Mouse (Mus musculus) heart, adult 2 months (tissue): ENCODE results near the gene Cbx8. TPM values are rescaled to one million over a fixed set of nuclear protein-coding genes. Genes with fewer than 3 reads are reported as not detected.

Experiments used
- DNase-seq, 2 experiments: peaks; one replicate each; pipeline ENCODE4 v3.0.0; 2021
- H3K27ac ChIP-seq: fragments of 200-600 bp; 2 replicates; pipeline ENCODE4 v1.8.1; 2022
- H3K27me3 ChIP-seq: fragments of 200-500 bp; 2 replicates; pipeline ENCODE4 v1.6.1; 2012; ENCODE audit warnings: mild to moderate bottlenecking, low read length, inconsistent platforms, mixed read lengths; ENCODE audit not compliant: control insufficient read depth, insufficient read depth
- H3K36me3 ChIP-seq: fragments of 200-500 bp; 2 replicates; pipeline ENCODE4 v1.6.1; 2012; ENCODE audit warnings: low read length, inconsistent platforms; ENCODE audit not compliant: control insufficient read depth, insufficient read depth
- H3K4me1 ChIP-seq: fragments of 200-500 bp; 2 replicates; pipeline ENCODE4 v1.6.1; 2011; ENCODE audit warnings: low read length; ENCODE audit not compliant: control insufficient read depth, insufficient read depth
- H3K4me3 ChIP-seq: fragments of 200-600 bp; 2 replicates; pipeline ENCODE4 v1.8.1; 2022
- H3K79me2 ChIP-seq: fragments of 200-500 bp; replicated peaks from 2 replicates; pipeline ENCODE4 v1.6.1; 2012; ENCODE audit warnings: mild to moderate bottlenecking, inconsistent platforms, low read length, moderate library complexity, mixed read lengths; ENCODE audit not compliant: control insufficient read depth, insufficient read depth
- H3K9ac ChIP-seq: fragments of 200-500 bp; 2 replicates; pipeline ENCODE4 v1.6.1; 2012; ENCODE audit warnings: low read depth, mild to moderate bottlenecking, control low read depth, inconsistent platforms, low read length, mixed read lengths
- CTCF ChIP-seq: fragments of 200-600 bp; IDR thresholded peaks from 2 replicates; pipeline ENCODE4 v1.8.1; 2022; ENCODE audit warnings: antibody characterized with exemption, mild to moderate bottlenecking, moderate library complexity
- EP300 ChIP-seq: fragments of 200-500 bp; IDR thresholded peaks from 2 replicates; pipeline ENCODE4 v1.6.1; 2011; ENCODE audit warnings: low read depth, low read length, control low read depth; ENCODE audit not compliant: insufficient read depth
- POLR2A ChIP-seq: fragments of 200-500 bp; IDR thresholded peaks from 2 replicates; pipeline ENCODE4 v1.6.1; 2011; ENCODE audit warnings: mild to moderate bottlenecking, low read depth, low read length, control low read depth; ENCODE audit not compliant: insufficient read depth
- WGBS: fragments of 180-500 bp; shearing (Covaris S2); methylation state at CpG from one replicate; pipeline ENCODE4 v1.1.7; 2018; 5-methylcytosine and 5-hydroxymethylcytosine counted together
- intact Hi-C: fragments of 180-260 bp; cut with DNase I; formaldehyde crosslinking; loops from one replicate; pipeline ENCODE4 v1.15.1; 2025
- polyA plus RNA-seq: library from polyadenylated mRNA; depleted of rRNA; stranded (reverse); fragments of >200 nt; gene quantifications from 2 replicates; pipeline ENCODE4 v1.2.3, GENCODE M21; 2012
- total RNA-seq, 2 experiments: library from RNA; stranded (reverse); gene quantifications; 2 replicates each; pipeline ENCODE4 v1.2.3; 2021

Gene Cbx8
- total and polyA plus RNA-seq, 3 experiments: 2.7 to 5.3 (median 4.0) TPM

GRCm38 (mm10) chr11:119036934-119037779 is 3.6 kb downstream of the Cbx8 start:
- TF ChIP-seq POLR2A: no peak
- TF ChIP-seq EP300: no peak
- TF ChIP-seq CTCF: no peak
- Histone ChIP-seq H3K4me1 (peaks cover 9% of the 10 kb centered on the region), H3K4me3 (peak overlapping the region; percentile 53), H3K27ac (no peak overlapping the region; the same call in 1 of the 2 replicates), H3K9ac (peak overlapping the region; percentile 22), H3K27me3 (peaks cover 9% of the 10 kb centered on the region), H3K36me3 (no peaks in the 10 kb centered on the region), H3K79me2 (no peaks in the 10 kb centered on the region)
- WGBS: 19% methylated on average over 57 of the region's 57 CpGs
- DNase-seq: peak; percentile 55 to 65
- intact Hi-C loops: no loop called here

GRCm38 (mm10) chr11:119036447-119036846 is 4.3 kb downstream of the Cbx8 start:
- intact Hi-C loops: no loop called here
- 33% methylated on average over 15 of the region's 15 CpGs for WGBS
- no peak overlapping the region for H3K4me3 ChIP-seq

GRCm38 (mm10) chr11:119035686-119036165 is 5.0 kb downstream of the Cbx8 start:
- no peak for DNase-seq
- WGBS: 28% methylated on average over 21 of the region's 21 CpGs
- no peak for TF ChIP-seq POLR2A
- TF ChIP-seq CTCF: no peak
- TF ChIP-seq EP300: no peak
- Histone ChIP-seq H3K79me2 (no peaks in the 10 kb centered on the region), H3K36me3 (no peaks in the 10 kb centered on the region), H3K27me3 (peaks cover 3% of the 10 kb centered on the region), H3K9ac (no peak overlapping the region), H3K27ac (no peak overlapping the region), H3K4me1 (peaks cover 7% of the 10 kb centered on the region), H3K4me3 (no peak overlapping the region)
- intact Hi-C loops: no loop called here

More at GRCm38 (mm10) chr11:119036447-119036846, 4.3 kb downstream of the Cbx8 start:
- peaks cover 7% of the 10 kb centered on the region for H3K4me1 ChIP-seq
- H3K27me3 ChIP-seq: peaks cover 3% of the 10 kb centered on the region
- H3K79me2 ChIP-seq: no peaks in the 10 kb centered on the region
- H3K9ac ChIP-seq: no peak overlapping the region
- no peak for TF ChIP-seq POLR2A
- no peak for TF ChIP-seq CTCF
- no peak for TF ChIP-seq EP300
- no peak overlapping the region for H3K27ac ChIP-seq
- no peaks in the 10 kb centered on the region for H3K36me3 ChIP-seq
- no peak for DNase-seq

- Histone ChIP-seq H3K27ac (no peak overlapping the region), H3K79me2 (no peaks in the 10 kb centered on the region), H3K9ac (no peak overlapping the region), H3K4me3 (no peak overlapping the region), H3K36me3 (no peaks in the 10 kb centered on the region), H3K27me3 (peaks cover 3% of the 10 kb centered on the region), H3K4me1 (peaks cover 5% of the 10 kb centered on the region)
- TF ChIP-seq EP300 (no peak), POLR2A (no peak), CTCF (no peak)
- DNase-seq: no peak
- WGBS: 20% methylated on average over 21 of the region's 21 CpGs
- intact Hi-C loops: no loop called here
Observed at GRCm38 (mm10) chr11:119035094-119035685, 5.6 kb downstream of the Cbx8 start.

DNA sequence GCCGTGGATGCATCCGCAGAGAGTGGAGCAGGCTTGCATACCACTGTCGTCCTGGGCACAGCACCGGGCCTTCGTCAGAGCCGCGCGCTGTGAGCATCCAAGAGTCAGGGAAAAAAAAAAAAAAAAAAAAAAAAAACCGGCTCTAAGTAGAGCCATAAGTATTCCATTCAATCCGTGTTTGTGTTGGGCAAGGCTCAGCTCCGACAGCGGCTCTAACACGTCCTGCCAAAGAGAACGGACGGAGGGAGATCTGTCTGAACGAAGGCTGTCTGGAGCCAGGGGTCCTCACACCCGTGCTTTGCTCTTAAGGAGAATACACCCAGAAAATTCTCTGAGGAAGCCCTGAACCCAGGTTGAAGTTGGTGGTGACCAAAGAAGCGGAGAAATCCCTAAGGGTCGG is 6.1 kb downstream of the Cbx8 start:
- WGBS: 9% methylated on average over 19 of the region's 19 CpGs
- intact Hi-C loops: loop anchor here (1.0 kb wide), 1 partner anchor 156 kb away; no protein-coding TSS in a partner anchor
- Histone ChIP-seq H3K27ac (no peak overlapping the region), H3K27me3 (peaks cover 3% of the 10 kb centered on the region), H3K9ac (no peak overlapping the region), H3K36me3 (no peaks in the 10 kb centered on the region), H3K79me2 (no peaks in the 10 kb centered on the region), H3K4me3 (peak overlapping the region; percentile 40), H3K4me1 (no peaks in the 10 kb centered on the region; the same call in 1 of the 2 replicates)
- no peak for TF ChIP-seq POLR2A
- no peak for TF ChIP-seq EP300
- no peak for TF ChIP-seq CTCF
- DNase-seq: no peak
